8 mouse cellular contexts compared by ENCODE assay signal in the genomic region with DNA sequence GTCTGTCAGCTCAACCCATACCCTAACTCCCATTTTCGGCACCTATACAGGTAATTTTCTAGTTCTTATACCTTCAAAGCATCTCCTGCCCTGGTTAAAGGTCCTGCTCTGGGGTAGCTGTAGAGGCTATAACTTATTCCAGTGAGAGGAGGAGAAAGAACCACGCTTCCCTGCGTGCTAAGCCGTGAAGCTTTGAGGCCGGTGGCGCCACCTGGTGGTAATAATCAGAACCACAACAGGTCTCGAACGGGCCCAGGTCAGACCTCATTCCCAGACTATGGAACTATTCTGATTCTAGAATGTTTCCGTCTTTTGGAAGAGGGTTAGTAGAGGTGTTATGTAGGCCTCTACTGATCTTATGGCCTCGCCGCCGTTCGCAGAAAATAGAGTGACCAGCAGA. TPM values are rescaled to one million over a fixed set of nuclear protein-coding genes. Genes with fewer than 3 reads are reported as not detected.
DNase-seq lines count a peak whose midpoint lies in the region; ATAC-seq and TF ChIP-seq lines count a peak whose summit lies in the region.

No protein-coding gene starts in this region.

- H3K4me3 ChIP-seq in thymus, adult 2 months (ENCODE audit: control insufficient read depth, insufficient read depth, low read length): no peak overlapping the region
- H3K4me3 ChIP-seq in liver, embryonic 14.5 days (ENCODE audit: insufficient read depth in 1 of 2, low read depth in 2 of 2, low read length in 2 of 2): no peak overlapping the region

- H3K4me2 ChIP-seq in liver, embryonic 14.5 days (ENCODE audit: low read depth): no peak overlapping the region

- no peaks in the 10 kb centered on the region for H3K9me3 ChIP-seq in liver, embryonic 14.5 days (ENCODE audit: control insufficient read depth, low read length)

- no peaks in the 10 kb centered on the region for H3K27me3 ChIP-seq in thymus, adult 2 months (ENCODE audit: control insufficient read depth, insufficient read depth, low read length)
- H3K27me3 ChIP-seq in liver, embryonic 14.5 days (ENCODE audit: control insufficient read depth, insufficient read depth, low read length): no peaks in the 10 kb centered on the region

- ATAC-seq in liver, embryonic 14.5 days (ENCODE audit: insufficient read depth): no peak

- TF ChIP-seq CTCF in thymus, adult 2 months (IDR thresholded peaks at IDR 0.05; ENCODE audit: borderline replicate concordance, control insufficient read depth, extremely low read depth, insufficient read depth, low read length, poor library complexity): peak; percentile 81; the same call in 1 of the 2 replicates
- peak; percentile 90 for TF ChIP-seq CTCF in liver, embryonic 14.5 days (IDR thresholded peaks at IDR 0.05; ENCODE audit: low read depth)

- no peak overlapping the region for H3K9ac ChIP-seq in liver, embryonic 14.5 days (replicated peaks)

- DNase-seq in thymus, adult 2 months: peak; percentile 45
- DNase-seq in thymus, adult 18-20 months: no peak
- peak; percentile 66 for DNase-seq in cerebellum, adult 9-11 months
- peak; percentile 79 to 80 for DNase-seq in gastrocnemius, postnatal 36 days
- DNase-seq in kidney, postnatal 14 days: peak; percentile 84
- DNase-seq in liver, embryonic 14.5 days (ENCODE audit: low read depth in 3 of 3, low spot score in 3 of 3): peak in 1 of 3 experiments; percentile 22
- DNase-seq in retina, adult 2 months (ENCODE audit: low read depth, low spot score): peak; percentile 26
- DNase-seq in thymus, postnatal 4 days: peak; percentile 73

- intact Hi-C loops in gastrocnemius, postnatal 36 days (cut with DNase I): loop anchor here (1.0 to 5.0 kb wide), 2 partner anchors 92 to 138 kb away; no protein-coding TSS in a partner anchor

- 29% methylated on average over 13 of the region's 13 CpGs for WGBS in thymus, adult 2 months
- WGBS in liver, embryonic 14.5 days (ENCODE audit: insufficient replicate concordance): 20% methylated on average over 13 of the region's 13 CpGs

- no peak for TF ChIP-seq EP300 in liver, embryonic 14.5 days (IDR thresholded peaks at IDR 0.05; ENCODE audit: low read depth)

- no peaks in the 10 kb centered on the region for H3K4me1 ChIP-seq in thymus, adult 2 months (replicated peaks; ENCODE audit: control insufficient read depth, insufficient read depth, low read length)
- no peaks in the 10 kb centered on the region for H3K4me1 ChIP-seq in liver, embryonic 14.5 days (replicated peaks; ENCODE audit: control insufficient read depth in 2 of 2, insufficient read depth in 2 of 2, low read length in 1 of 2)

- no peak for TF ChIP-seq POLR2A in thymus, adult 2 months (IDR thresholded peaks at IDR 0.05; ENCODE audit: control insufficient read depth, extremely low read depth, insufficient read depth, low read length, poor library complexity)

- no peak overlapping the region for H3K27ac ChIP-seq in thymus, adult 2 months (ENCODE audit: control insufficient read depth, insufficient read depth, low read length)
- no peak overlapping the region for H3K27ac ChIP-seq in liver, embryonic 14.5 days

- no peaks in the 10 kb centered on the region for H3K36me3 ChIP-seq in thymus, adult 2 months (ENCODE audit: control insufficient read depth, insufficient read depth, low read length)
- H3K36me3 ChIP-seq in liver, embryonic 14.5 days (replicated peaks; ENCODE audit: control insufficient read depth, insufficient read depth, low read depth): no peaks in the 10 kb centered on the region

RNA-seq across cellular contexts. Expression of a gene that starts 10.9 kb away (rescaled TPM):
- 1.9 and 2.1 TPM in 2 replicates for polyA plus RNA-seq in thymus, adult 2 months (2012; rRNA removed)
- total RNA-seq in gastrocnemius, postnatal 36 days (2021): 1 to 10 TPM; 3.1 to 3.5 TPM
- polyA plus RNA-seq in liver, embryonic 14.5 days (2012; rRNA removed): 0.28 TPM in 2 replicates
- 0.28 and 0.36 TPM in 2 replicates for polyA plus RNA-seq in liver, embryonic 14.5 days (2014; fragmentation: Nextera tagmentation; extraction: Ambion mirVana)

Comparison
In these comparisons a context has a peak if more than half of its experiments do, and no peak if none do; other contexts are left out.
1. DNase-seq: peak in thymus, adult 2 months (single experiment), cerebellum, adult 9-11 months (single experiment), gastrocnemius, postnatal 36 days (2 of 2), kidney, postnatal 14 days (single experiment), retina, adult 2 months (single experiment) and thymus, postnatal 4 days (single experiment); none in thymus, adult 18-20 months (0 of 2).